8 mouse cellular contexts compared by ENCODE assay signal in the genomic region with DNA sequence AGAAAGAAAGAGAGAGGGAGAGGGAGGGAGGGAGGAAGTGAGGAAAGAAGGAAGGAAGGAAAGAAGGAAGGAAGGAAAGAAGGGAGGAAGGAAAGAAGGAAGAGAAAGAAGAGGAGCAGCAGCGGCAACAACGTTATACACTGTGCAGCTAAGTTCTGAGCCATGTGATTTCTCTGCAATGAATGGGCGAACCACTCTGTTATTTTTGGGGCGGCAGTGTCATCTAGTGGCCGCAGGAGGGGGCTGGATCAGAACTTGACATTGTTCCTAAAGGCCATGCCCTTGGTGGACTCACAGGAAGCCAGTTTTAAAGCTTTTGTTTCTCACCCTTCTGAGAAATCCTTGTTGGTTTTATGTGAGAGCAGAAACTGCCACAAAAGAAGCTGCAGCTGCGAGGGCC. TPM values are rescaled to one million over a fixed set of nuclear protein-coding genes. Genes with fewer than 3 reads are reported as not detected.
DNase-seq lines count a peak whose midpoint lies in the region; TF ChIP-seq lines count a peak whose summit lies in the region.

No protein-coding gene starts in this region.

- no peaks in the 10 kb centered on the region for H3K36me3 ChIP-seq in kidney, adult 2 months (ENCODE audit: control insufficient read depth, insufficient read depth, low read length)

- intact Hi-C loops in gastrocnemius, postnatal 36 days (cut with DNase I) = loop anchor here (2.0 kb wide), 1 partner anchor 41 kb away; no protein-coding TSS in a partner anchor

- peaks cover 3% of the 10 kb centered on the region; the same call in 1 of the 2 replicates for H3K4me1 ChIP-seq in kidney, adult 2 months (ENCODE audit: control insufficient read depth, insufficient read depth, low read length)
- peaks cover 1% of the 10 kb centered on the region; the same call in 1 of the 2 replicates for H3K4me1 ChIP-seq in lung, adult 2 months (ENCODE audit: control insufficient read depth, insufficient read depth, low read length)

- no peak for TF ChIP-seq POLR2A in kidney, adult 2 months (IDR thresholded peaks at IDR 0.05; ENCODE audit: low read depth, low read length)
- no peak for TF ChIP-seq POLR2A in lung, adult 2 months (IDR thresholded peaks at IDR 0.05; ENCODE audit: borderline replicate concordance, extremely low read depth, low read depth, low read length)

- WGBS in kidney, adult 2 months = 6% methylated on average over 6 of the region's 6 CpGs
- 5% methylated on average over 6 of the region's 6 CpGs for WGBS in lung, adult 2 months

- peak; percentile 39 to 55 for DNase-seq in layer of hippocampus, adult 2 months (ENCODE audit: low spot score in 2 of 2)
- DNase-seq in layer of hippocampus, adult 9-11 months = no peak
- peak; percentile 39 for DNase-seq in T-cell, adult 2 months (ENCODE audit: low spot score)
- peak; percentile 67 to 77 for DNase-seq in cerebellum, postnatal 25 days
- DNase-seq in gastrocnemius, postnatal 36 days = peak; percentile 50 to 56
- peak; percentile 81 for DNase-seq in kidney, adult 2 months
- DNase-seq in lung, adult 2 months = peak; percentile 43
- peak; percentile 23 for DNase-seq in retina, postnatal 7 days (ENCODE audit: low read depth, low spot score)

- H3K27me3 ChIP-seq in kidney, adult 2 months (replicated peaks; ENCODE audit: control insufficient read depth, insufficient read depth, low read length) = no peaks in the 10 kb centered on the region

- TF ChIP-seq CTCF in layer of hippocampus, adult 2 months (conservative IDR thresholded peaks at IDR 0.05) = peak; percentile 85
- TF ChIP-seq CTCF in kidney, adult 2 months (conservative IDR thresholded peaks at IDR 0.05; ENCODE audit: insufficient read depth, insufficient read length, low read depth, low read length) = peak; percentile 94
- TF ChIP-seq CTCF in lung, adult 2 months (IDR thresholded peaks at IDR 0.05; ENCODE audit: insufficient read depth, low read length) = peak; percentile 77

- H3K27ac ChIP-seq in layer of hippocampus, adult 2 months = no peak overlapping the region
- no peak overlapping the region for H3K27ac ChIP-seq in kidney, adult 2 months (ENCODE audit: insufficient read depth, low read depth, low read length)

- H3K4me3 ChIP-seq in layer of hippocampus, adult 2 months = no peak overlapping the region
- no peak overlapping the region for H3K4me3 ChIP-seq in kidney, adult 2 months (ENCODE audit: insufficient read depth, low read depth, low read length)
- H3K4me3 ChIP-seq in lung, adult 2 months (replicated peaks; ENCODE audit: extremely low read depth, low read depth, low read length) = no peak overlapping the region

RNA-seq across cellular contexts. Expression of a gene that starts 5.5 kb away (rescaled TPM):
- total RNA-seq in layer of hippocampus, adult 2 months (2021) = 10 to 100 TPM; 75.9 to 79.1 TPM
- total RNA-seq in gastrocnemius, postnatal 36 days (2021) = 100 to 1,000 TPM; 276 to 290 TPM
- polyA plus RNA-seq in kidney, adult 2 months (2012; rRNA removed) = 42.8 and 46.3 TPM in 2 replicates
- polyA plus RNA-seq in lung, adult 2 months (2012; rRNA removed) = 21.5 and 23.4 TPM in 2 replicates
